Mouse (Mus musculus): ENCODE measurements around the gene Nxpe5. TPM values are rescaled to one million over a fixed set of nuclear protein-coding genes. Genes with fewer than 3 reads are reported as not detected.

The Nxpe5 gene
- polyA plus RNA-seq (2015; fragmentation: Nextera tagmentation; extraction: Ambion mirVana) = 0.22 and 0.44 TPM in 2 replicates

GRCm38 (mm10) chr5:138225700-138226099, at the start of gene Nxpe5:
Gene Nxpe5, plus strand, starts transcription at chr5:138225898.

GRCm38 (mm10) chr5:138186950-138187638, 38.6 kb upstream of the Nxpe5 start, which contains the start of the genes Taf6 and Cnpy4:
Gene Taf6, minus strand, starts transcription at chr5:138187451.
Gene Cnpy4, plus strand, starts transcription at chr5:138187485.

GRCm38 (mm10) chr5:138193771-138194727, 31.6 kb upstream of the Nxpe5 start, which contains the start of gene Mblac1:
Gene Mblac1, plus strand, starts transcription at chr5:138194314.

GRCm38 (mm10) chr5:138255353-138256093, 29.8 kb downstream of the Nxpe5 start, which contains the start of gene Lamtor4:
Gene Lamtor4, plus strand, starts transcription at chr5:138255482.

GRCm38 (mm10) chr5:138263260-138264206, 37.8 kb downstream of the Nxpe5 start, which contains the start of gene BC037034:
Gene BC037034, minus strand, starts transcription at chr5:138264033.

GRCm38 (mm10) chr5:138272409-138272923, 46.8 kb downstream of the Nxpe5 start, which contains the start of gene Gal3st4:
Gene Gal3st4, minus strand, starts transcription at chr5:138272840.

GRCm38 (mm10) chr5:138279585-138280424, 54.1 kb downstream of the Nxpe5 start, which contains the start of the genes Gm43720, Gpc2 and Stag3:
Gene Gm43720, minus strand, starts transcription at chr5:138279958.
Gene Gpc2, minus strand, starts transcription at chr5:138280005.
Gene Stag3, plus strand, starts transcription at chr5:138280240.

Other genes starting within 250 kb of the Nxpe5 start
- 17.9 and 28.3 TPM in 2 replicates for gene Azgp1, start 244.4 kb upstream of the Nxpe5 start, polyA plus RNA-seq (2015; fragmentation: Nextera tagmentation; extraction: Ambion mirVana)
- not detected in 2 replicates for gene Smok3a, start 204.6 kb upstream of the Nxpe5 start, polyA plus RNA-seq (2015; fragmentation: Nextera tagmentation; extraction: Ambion mirVana)
- gene Smok3b, start 204.5 kb upstream of the Nxpe5 start, polyA plus RNA-seq (2015; fragmentation: Nextera tagmentation; extraction: Ambion mirVana) = not detected in 2 replicates
- not detected in 2 replicates for gene Smok3c, start 172.7 kb upstream of the Nxpe5 start, polyA plus RNA-seq (2015; fragmentation: Nextera tagmentation; extraction: Ambion mirVana)
- 8.4 and 10.3 TPM in 2 replicates for gene Zkscan1, start 140.8 kb upstream of the Nxpe5 start, polyA plus RNA-seq (2015; fragmentation: Nextera tagmentation; extraction: Ambion mirVana)
- 27.5 and 28.0 TPM in 2 replicates for gene Zscan21, start 109.0 kb upstream of the Nxpe5 start, polyA plus RNA-seq (2015; fragmentation: Nextera tagmentation; extraction: Ambion mirVana)
- 9.4 and 12.4 TPM in 2 replicates for gene Zfp113, start 70.2 kb upstream of the Nxpe5 start, polyA plus RNA-seq (2015; fragmentation: Nextera tagmentation; extraction: Ambion mirVana)
- 198 and 240 TPM in 2 replicates for gene Cops6, start 64.8 kb upstream of the Nxpe5 start, polyA plus RNA-seq (2015; fragmentation: Nextera tagmentation; extraction: Ambion mirVana)
- 9.8 and 16.1 TPM in 2 replicates for gene Ap4m1, start 53.9 kb upstream of the Nxpe5 start, polyA plus RNA-seq (2015; fragmentation: Nextera tagmentation; extraction: Ambion mirVana)
- gene Mcm7, start 53.5 kb upstream of the Nxpe5 start, polyA plus RNA-seq (2015; fragmentation: Nextera tagmentation; extraction: Ambion mirVana) = 55.5 and 71.3 TPM in 2 replicates
- 35.0 and 47.4 TPM in 2 replicates for gene Taf6, start 38.4 kb upstream of the Nxpe5 start, polyA plus RNA-seq (2015; fragmentation: Nextera tagmentation; extraction: Ambion mirVana)
- gene Cnpy4, start 38.4 kb upstream of the Nxpe5 start, polyA plus RNA-seq (2015; fragmentation: Nextera tagmentation; extraction: Ambion mirVana) = 36.8 and 39.6 TPM in 2 replicates
- 6.1 and 7.2 TPM in 2 replicates for gene Mblac1, start 31.6 kb upstream of the Nxpe5 start, polyA plus RNA-seq (2015; fragmentation: Nextera tagmentation; extraction: Ambion mirVana)
- gene Lamtor4, start 29.6 kb downstream of the Nxpe5 start, polyA plus RNA-seq (2015; fragmentation: Nextera tagmentation; extraction: Ambion mirVana) = 145 and 181 TPM in 2 replicates
- gene BC037034, start 38.1 kb downstream of the Nxpe5 start, polyA plus RNA-seq (2015; fragmentation: Nextera tagmentation; extraction: Ambion mirVana) = 5.3 and 6.4 TPM in 2 replicates
- 1.0 and 1.4 TPM in 2 replicates for gene Gal3st4, start 46.9 kb downstream of the Nxpe5 start, polyA plus RNA-seq (2015; fragmentation: Nextera tagmentation; extraction: Ambion mirVana)
- 0.22 and 0.28 TPM in 2 replicates for gene Gm43720, start 54.1 kb downstream of the Nxpe5 start, polyA plus RNA-seq (2015; fragmentation: Nextera tagmentation; extraction: Ambion mirVana)
- gene Gpc2, start 54.1 kb downstream of the Nxpe5 start, polyA plus RNA-seq (2015; fragmentation: Nextera tagmentation; extraction: Ambion mirVana) = 4.1 and 5.5 TPM in 2 replicates
- gene Stag3, start 54.3 kb downstream of the Nxpe5 start, polyA plus RNA-seq (2015; fragmentation: Nextera tagmentation; extraction: Ambion mirVana) = 0.80 and 1.1 TPM in 2 replicates
- 0.17 and 0.57 TPM in 2 replicates for gene Pvrig, start 116.1 kb downstream of the Nxpe5 start, polyA plus RNA-seq (2015; fragmentation: Nextera tagmentation; extraction: Ambion mirVana)
- gene Zfp157, start 215.6 kb downstream of the Nxpe5 start, polyA plus RNA-seq (2015; fragmentation: Nextera tagmentation; extraction: Ambion mirVana) = 16.2 and 19.4 TPM in 2 replicates